Mouse (Mus musculus) forebrain, embryonic 10.5 days (tissue): ENCODE results near the gene Ces2f. TPM values are rescaled to one million over a fixed set of nuclear protein-coding genes. Genes with fewer than 3 reads are reported as not detected.

ENCODE experiments used
- DNase-seq: peaks from one replicate; pipeline ENCODE4 v3.0.0-alpha.2; 2017; ENCODE audit warnings: low spot score; ENCODE audit errors: extremely low spot score
- H3K27ac ChIP-seq: fragments of 300-500 bp; sonication (generic); 2 replicates; pipeline ENCODE4 v1.5.1; 2016; ENCODE audit warnings: mild to moderate bottlenecking
- H3K27me3 ChIP-seq: fragments of 300-500 bp; sonication (generic); 2 replicates; pipeline ENCODE4 v1.6.1; 2016; ENCODE audit warnings: mild to moderate bottlenecking; ENCODE audit not compliant: poor library complexity, severe bottlenecking
- H3K36me3 ChIP-seq: fragments of 300-500 bp; sonication (generic); replicated peaks from 2 replicates; pipeline ENCODE4 v1.6.1; 2016; ENCODE audit warnings: mild to moderate bottlenecking, moderate library complexity
- H3K4me1 ChIP-seq: fragments of 300-500 bp; sonication (generic); 2 replicates; pipeline ENCODE4 v1.6.1; 2016
- H3K4me3 ChIP-seq: fragments of 300-500 bp; sonication (generic); 2 replicates; pipeline ENCODE4 v1.5.1; 2016; ENCODE audit warnings: mild to moderate bottlenecking, moderate library complexity
- H3K9me3 ChIP-seq: fragments of 300-500 bp; sonication (generic); 2 replicates; pipeline ENCODE4 v1.6.1; 2016; ENCODE audit warnings: mild to moderate bottlenecking, moderate library complexity
- WGBS: fragments of 180-500 bp; shearing (Covaris S2); methylation state at CpG from one replicate; pipeline ENCODE4 v1.1.7; 2016; 5-methylcytosine and 5-hydroxymethylcytosine counted together
- polyA plus RNA-seq: library from polyadenylated mRNA; unstranded; fragments of >200 nt; fragmentation: Nextera tagmentation; extraction: Ambion mirVana; gene quantifications from 2 replicates; pipeline ENCODE4 v1.2.1, GENCODE M21; 2016

Ces2f gene
- polyA plus RNA-seq, 1 experiment from 2014 or later = not detected

GRCm38 (mm10) chr8:104984942-104985341 is 37.8 kb downstream of the Ces2f start:
- peaks cover 8% of the 10 kb centered on the region; the same call in 1 of the 2 replicates for H3K9me3 ChIP-seq
- H3K27ac ChIP-seq = no peak overlapping the region
- WGBS = 86% methylated on average over 2 of the region's 2 CpGs
- no peaks in the 10 kb centered on the region for H3K27me3 ChIP-seq
- no peak for DNase-seq
- H3K36me3 ChIP-seq = no peaks in the 10 kb centered on the region
- no peak overlapping the region for H3K4me3 ChIP-seq
- H3K4me1 ChIP-seq = no peaks in the 10 kb centered on the region

GRCm38 (mm10) chr8:104998191-104998590 is 51.0 kb downstream of the Ces2f start:
- WGBS = 84% methylated on average over 6 of the region's 6 CpGs
- no peaks in the 10 kb centered on the region for H3K36me3 ChIP-seq

GRCm38 (mm10) chr8:104999183-104999582 is 52.0 kb downstream of the Ces2f start:
- Histone ChIP-seq H3K36me3 (no peaks in the 10 kb centered on the region), H3K9me3 (peaks cover 6% of the 10 kb centered on the region; the same call in 1 of the 2 replicates), H3K27ac (no peak overlapping the region), H3K27me3 (no peaks in the 10 kb centered on the region), H3K4me3 (no peak overlapping the region), H3K4me1 (no peaks in the 10 kb centered on the region)
- no peak for DNase-seq
- 88% methylated on average over 6 of the region's 6 CpGs for WGBS

More at GRCm38 (mm10) chr8:104998191-104998590, 51.0 kb downstream of the Ces2f start:
- no peaks in the 10 kb centered on the region for H3K4me1 ChIP-seq
- peaks cover 6% of the 10 kb centered on the region; the same call in 1 of the 2 replicates for H3K9me3 ChIP-seq
- no peaks in the 10 kb centered on the region for H3K27me3 ChIP-seq
- no peak for DNase-seq
- H3K27ac ChIP-seq = no peak overlapping the region
- no peak overlapping the region for H3K4me3 ChIP-seq

- Histone ChIP-seq H3K9me3 (peaks cover 6% of the 10 kb centered on the region; the same call in 1 of the 2 replicates), H3K4me1 (no peaks in the 10 kb centered on the region), H3K27me3 (no peaks in the 10 kb centered on the region), H3K36me3 (no peaks in the 10 kb centered on the region), H3K4me3 (no peak within 1 kb of the TSS), H3K27ac (no peak within 1 kb of the TSS)
- 84% methylated on average over 7 of the region's 7 CpGs for WGBS
- DNase-seq = no peak
These were observed 53.4 kb downstream of the Ces2f start, which contains the start of gene Ces2h for GRCm38 (mm10) chr8:105000586-105000985. TSS of gene Ces2h (plus strand) at chr8:105000853.

Other genes starting within 250 kb of the Ces2f start
- gene Ces2a, start 213.4 kb upstream of the Ces2f start, polyA plus RNA-seq = not detected in 2 replicates
- gene Ces2b, start 115.8 kb upstream of the Ces2f start, polyA plus RNA-seq = 0.07 and 0.19 TPM in 2 replicates
- gene Ces2c, start 100.3 kb upstream of the Ces2f start, polyA plus RNA-seq = not detected in 2 replicates
- not detected in 2 replicates for gene Ces2e, start 21.1 kb upstream of the Ces2f start, polyA plus RNA-seq
- not detected in 2 replicates for gene Ces2g, start 14.4 kb downstream of the Ces2f start, polyA plus RNA-seq
- gene Ces2h, start 53.5 kb downstream of the Ces2f start, polyA plus RNA-seq = not detected in 2 replicates
- gene Ces3a, start 101.2 kb downstream of the Ces2f start, polyA plus RNA-seq = not detected in 2 replicates
- not detected in 2 replicates for gene Ces3b, start 136.4 kb downstream of the Ces2f start, polyA plus RNA-seq
- gene Ces4a, start 184.4 kb downstream of the Ces2f start, polyA plus RNA-seq = not detected in 2 replicates
- gene Cbfb, start 223.3 kb downstream of the Ces2f start, polyA plus RNA-seq = 51.8 and 52.1 TPM in 2 replicates